Mouse (Mus musculus): ENCODE data around the gene P4hb.
"Not testable (repeated sequence)": the region's sequence is repeated elsewhere in the genome, so short reads cannot be mapped to it uniquely, and the experiment has no call there.

P4hb gene

DNA sequence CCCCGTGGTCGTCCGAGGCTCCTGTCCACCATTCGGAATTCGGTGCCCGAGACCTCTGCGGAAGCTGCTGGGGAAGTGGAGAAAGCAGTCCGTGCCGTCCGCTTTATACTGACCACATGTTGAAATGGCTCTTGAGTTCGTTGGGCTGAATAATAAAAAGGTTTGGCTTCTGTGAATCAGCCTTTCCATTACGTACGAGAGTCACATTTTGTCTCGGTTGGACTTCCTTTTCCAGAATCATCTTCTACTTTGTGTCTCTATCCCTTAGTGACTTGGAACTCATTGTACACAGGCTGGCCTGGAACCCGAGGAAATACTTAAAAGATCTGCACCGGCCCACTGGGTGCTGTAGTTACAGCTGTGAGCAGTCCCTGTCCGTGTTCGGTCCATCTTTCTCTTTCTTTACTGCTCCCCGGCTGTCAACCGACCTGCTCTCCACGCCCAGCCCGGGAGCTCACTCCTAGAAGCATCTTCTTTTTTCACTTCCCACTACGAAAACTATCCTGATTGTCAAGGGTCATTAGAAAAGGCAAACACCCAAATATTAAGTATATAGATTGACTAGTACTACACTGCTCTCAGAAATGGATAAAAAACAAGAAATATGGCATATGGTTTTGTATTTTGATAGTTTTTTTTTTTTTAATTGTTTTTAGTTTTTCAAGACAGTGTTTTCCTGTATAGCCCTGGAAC, 678 bp upstream of the P4hb start:
- in situ Hi-C loops (cut with MboI, MseI) = no loop called here

DNA sequence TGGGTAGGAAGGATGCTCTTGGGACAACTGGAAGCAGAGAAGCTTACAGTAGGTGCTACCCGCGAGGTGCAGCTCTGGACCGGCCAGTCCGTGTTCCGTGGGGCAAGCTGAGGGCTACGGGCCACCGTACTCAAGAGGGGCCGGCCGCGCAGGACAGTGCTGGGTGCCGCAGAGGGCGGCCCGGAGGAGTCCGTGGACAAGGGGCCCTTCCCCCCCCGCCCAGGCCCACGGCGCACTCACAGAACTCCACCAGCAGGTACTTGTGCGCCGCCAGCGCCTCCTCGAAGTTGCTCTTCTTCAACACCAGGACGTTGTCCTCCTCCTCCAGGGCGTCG, 669 bp downstream of the P4hb start:
- in situ Hi-C loops (cut with MboI, MseI) = no loop called here

- in situ Hi-C loops (cut with MboI, MseI) = no loop called here
Measured at GRCm38 (mm10) chr11:120571754-120572416, 1.2 kb downstream of the P4hb start.

GRCm38 (mm10) chr11:120571122-120571521, 1.9 kb downstream of the P4hb start:
- in situ Hi-C loops (cut with MboI, MseI) = no loop called here

GRCm38 (mm10) chr11:120568324-120568723, 4.7 kb downstream of the P4hb start:
- in situ Hi-C loops (cut with MboI, MseI) = no loop called here

DNA sequence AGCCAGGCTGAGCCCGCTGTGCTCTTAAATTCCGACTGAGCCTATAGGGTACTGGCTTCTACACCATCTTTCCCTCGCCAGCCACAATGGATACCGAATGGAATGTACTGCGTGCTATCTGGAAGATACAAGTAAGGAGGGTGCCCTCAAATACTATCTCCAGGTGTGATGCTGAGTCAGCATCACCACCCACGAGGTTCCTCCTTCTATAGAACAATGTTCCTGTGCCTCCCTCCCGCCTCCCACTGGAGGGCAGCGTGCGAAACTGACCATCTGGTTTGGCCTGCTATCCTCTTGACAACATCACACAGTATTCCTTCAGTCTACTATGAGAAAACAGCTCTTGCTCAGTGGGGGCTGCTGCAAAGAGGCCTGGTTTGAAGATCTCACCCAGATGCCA, 7.9 kb downstream of the P4hb start:
- in situ Hi-C loops (cut with MboI, MseI) = no loop called here

- in situ Hi-C loops (cut with MboI, MseI) = loop anchor here (5.0 kb wide), 1 partner anchor 51 kb away; no protein-coding TSS in a partner anchor
Measured at GRCm38 (mm10) chr11:120562949-120563348, 10.1 kb downstream of the P4hb start.

- in situ Hi-C loops (cut with MboI, MseI) = loop anchor here (5.0 kb wide), 1 partner anchor 49 kb away; no protein-coding TSS in a partner anchor
Measured at GRCm38 (mm10) chr11:120560952-120561728, 11.9 kb downstream of the P4hb start.

DNA sequence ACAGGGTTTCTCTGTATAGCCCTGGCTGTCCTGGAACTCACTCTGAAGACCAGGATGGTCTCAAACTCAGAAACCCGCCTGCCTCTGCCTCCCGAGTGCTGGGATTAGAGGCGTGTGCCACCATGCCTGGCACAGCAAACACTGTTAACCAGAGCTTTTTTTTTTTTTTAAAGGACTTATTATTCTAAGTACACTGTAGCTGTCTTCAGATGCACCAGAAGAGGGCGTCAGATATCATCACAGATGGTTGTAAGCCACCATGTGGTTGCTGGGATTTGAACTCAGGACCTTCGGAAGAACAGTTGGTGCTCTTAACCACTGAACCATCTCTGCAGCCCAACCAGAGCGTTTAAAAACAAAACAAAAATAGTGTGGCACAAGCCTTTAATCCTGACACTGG, 14.2 kb downstream of the P4hb start:
- in situ Hi-C loops (cut with MboI, MseI) = not testable (repeated sequence)

- in situ Hi-C loops (cut with MboI, MseI) = no loop called here
Measured at GRCm38 (mm10) chr11:120555260-120555659, 17.8 kb downstream of the P4hb start.

DNA sequence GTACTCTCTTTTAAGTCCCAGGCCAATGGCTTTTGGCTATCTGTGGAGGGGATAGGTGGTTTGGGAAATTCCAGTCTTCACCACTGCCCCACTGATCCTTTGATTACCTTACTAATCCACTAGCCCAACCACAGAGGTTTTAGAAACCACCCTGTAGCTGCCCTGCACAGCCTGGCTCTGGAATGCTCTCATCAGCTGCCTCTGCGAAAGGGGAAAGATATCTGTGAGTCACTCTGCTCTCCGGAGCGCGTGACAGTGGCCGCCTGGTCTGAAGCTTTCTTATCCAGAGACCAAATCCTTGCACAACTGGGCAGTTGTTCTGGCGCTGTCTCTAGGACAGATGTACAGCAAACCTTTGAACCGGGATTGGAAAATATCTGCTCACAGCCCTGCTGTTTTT, 18.2 kb downstream of the P4hb start:
- in situ Hi-C loops (cut with MboI, MseI) = no loop called here

DNA sequence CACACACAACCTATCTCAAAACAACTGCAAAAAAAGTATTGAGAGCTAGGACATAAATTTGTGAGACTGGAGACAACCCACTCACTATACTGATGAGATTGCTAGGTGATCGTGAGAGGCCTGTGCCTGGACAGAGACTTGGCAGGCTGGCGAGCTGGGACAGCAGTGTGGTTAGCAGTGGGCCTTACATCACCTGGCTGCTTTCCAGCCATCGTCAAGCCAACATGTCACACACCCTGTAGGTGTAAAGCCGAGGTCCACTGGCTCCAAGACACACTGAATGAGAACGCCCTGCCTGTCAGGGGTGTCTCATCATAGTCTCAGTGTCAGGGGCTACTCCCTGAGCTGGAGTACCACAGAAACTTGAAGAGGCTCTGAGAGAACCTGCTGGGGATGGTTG, 20.3 kb downstream of the P4hb start:
- in situ Hi-C loops (cut with MboI, MseI) = no loop called here

DNA sequence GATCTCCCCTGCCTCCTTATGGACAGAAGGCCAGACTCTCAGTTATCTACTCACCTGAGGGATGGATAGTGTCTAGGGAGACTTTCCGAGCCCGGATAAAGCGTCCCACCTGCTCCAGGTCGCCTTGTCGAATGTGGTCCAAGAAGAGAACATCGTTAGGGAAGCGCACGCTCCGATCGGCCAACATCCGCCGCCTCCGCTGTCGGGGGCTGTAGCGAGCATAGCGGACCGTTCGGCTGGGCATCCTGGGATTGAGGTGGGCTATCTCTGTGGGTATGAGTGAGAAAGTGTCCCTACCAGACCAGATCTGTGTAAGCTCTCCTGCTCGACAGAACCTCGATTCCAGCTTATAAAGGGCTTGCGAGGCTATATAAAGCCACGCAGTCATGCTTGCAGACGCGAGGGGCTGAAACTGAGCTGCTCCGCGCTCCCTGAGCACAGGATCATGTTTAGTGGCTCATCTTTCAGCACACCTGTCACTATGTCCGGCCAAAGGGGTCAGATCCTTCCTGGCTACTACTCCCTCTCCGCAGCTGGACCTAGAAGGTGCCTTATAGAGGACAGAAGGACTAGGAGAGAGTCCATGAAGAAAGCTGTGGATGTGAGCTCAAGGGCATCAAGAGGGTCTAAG, 22.1 kb downstream of the P4hb start, which contains the start of gene Ppp1r27:
Gene Ppp1r27, minus strand, starts transcription at position 323 of the 631 bp plus-strand sequence.
- in situ Hi-C loops (cut with MboI, MseI) = no loop called here

DNA sequence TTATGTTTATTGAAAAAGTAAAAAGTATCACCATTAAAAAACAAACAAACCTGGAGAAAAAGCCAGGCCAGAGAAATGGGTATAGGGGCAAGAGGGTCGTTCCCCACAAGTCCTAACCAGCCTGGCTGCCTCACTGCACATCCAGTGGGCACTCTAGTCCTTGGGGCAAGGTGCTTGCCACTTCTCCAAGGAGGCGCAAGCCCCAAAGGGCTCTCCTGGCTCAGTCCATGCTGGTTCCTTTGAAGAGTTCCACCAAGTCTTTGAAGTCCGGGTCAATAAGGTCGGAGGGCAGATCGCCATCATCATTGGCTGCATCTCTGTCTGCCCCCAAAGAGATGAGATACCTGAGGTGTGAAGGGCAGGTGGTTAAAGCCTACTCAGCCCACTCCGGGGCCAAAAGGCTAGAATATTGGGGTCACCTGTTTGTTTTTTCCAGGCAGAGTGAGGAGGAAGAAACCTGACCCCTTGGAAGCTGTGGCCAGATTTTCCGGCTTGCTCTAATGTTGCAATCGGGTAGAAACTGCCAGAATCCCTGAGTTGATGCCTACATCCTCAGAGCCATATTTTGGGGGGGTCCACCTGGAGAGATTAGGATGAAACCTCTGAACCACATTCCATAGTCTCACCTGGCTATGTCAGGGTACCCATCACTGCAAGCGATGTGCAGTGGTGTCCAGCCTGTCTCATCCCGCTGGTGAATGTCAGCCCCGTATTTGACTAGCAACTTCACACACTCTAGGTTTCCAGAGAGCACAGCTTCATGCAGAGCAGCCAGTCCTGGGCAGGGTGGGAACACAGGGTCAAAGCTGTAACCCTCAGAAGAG, 22.9 kb downstream of the P4hb start:
- in situ Hi-C loops (cut with MboI, MseI) = no loop called here

GRCm38 (mm10) chr11:120549168-120549945, 23.7 kb downstream of the P4hb start, which contains the start of gene Mcrip1:
Mcrip1 (minus strand) TSS chr11:120549727.
- in situ Hi-C loops (cut with MboI, MseI) = no loop called here

DNA sequence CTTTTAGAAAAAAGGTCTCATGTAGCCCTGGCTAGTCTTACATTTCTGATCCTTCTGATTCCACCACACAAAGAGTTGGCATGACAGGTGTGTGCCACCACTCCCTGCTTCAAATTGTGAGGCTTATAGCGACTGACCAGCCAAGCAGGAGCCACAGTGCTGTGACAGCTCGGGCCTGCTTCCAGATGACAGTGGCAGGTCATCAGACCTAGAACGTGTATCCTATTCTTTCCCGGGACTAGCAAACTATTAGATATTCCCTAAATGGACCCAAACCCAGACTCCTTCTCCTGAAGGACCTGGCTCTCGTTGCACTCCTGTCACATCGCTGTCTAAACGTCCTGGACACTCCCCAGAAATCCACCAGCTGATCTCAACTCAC, 24.3 kb downstream of the P4hb start:
- in situ Hi-C loops (cut with MboI, MseI) = no loop called here

DNA sequence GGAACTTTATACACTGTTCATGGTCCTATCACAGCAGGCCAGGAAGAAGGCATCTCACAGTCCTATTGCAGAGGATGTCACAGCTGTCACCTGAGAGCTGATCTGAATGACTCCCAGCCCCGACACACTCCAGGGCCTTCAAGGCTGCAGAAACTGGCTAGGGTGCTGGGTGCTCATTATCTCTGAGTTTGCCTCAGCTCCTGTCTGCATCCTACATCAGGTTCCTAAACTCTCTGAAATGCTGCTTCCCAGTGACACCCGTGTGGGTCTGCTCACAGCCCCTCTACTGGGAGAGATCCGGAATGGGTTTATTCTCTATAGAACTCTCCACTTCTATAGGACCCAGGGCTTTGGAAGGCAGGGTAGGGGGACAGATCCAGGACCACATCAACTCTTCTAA, 24.8 kb downstream of the P4hb start:
- in situ Hi-C loops (cut with MboI, MseI) = no loop called here

DNA sequence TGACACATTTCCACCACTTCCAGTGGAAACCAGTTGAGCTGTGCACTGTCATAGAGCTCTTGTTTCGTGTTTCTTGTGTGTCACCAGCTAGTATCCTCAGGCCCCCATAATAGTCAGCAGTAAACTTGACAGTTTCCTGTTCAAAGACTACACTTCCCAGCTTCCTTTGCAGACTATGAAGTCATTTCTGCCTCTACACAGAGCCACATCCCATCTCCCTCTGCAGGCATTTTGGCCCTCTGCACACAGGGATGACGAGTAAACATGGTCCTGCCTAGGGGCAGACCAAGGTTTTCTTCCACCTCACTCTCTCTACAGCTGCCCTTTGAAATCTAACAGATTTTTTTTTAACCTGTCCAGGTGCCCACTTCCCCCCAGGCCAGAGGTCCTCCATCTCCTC, 25.6 kb downstream of the P4hb start:
- in situ Hi-C loops (cut with MboI, MseI) = no loop called here

DNA sequence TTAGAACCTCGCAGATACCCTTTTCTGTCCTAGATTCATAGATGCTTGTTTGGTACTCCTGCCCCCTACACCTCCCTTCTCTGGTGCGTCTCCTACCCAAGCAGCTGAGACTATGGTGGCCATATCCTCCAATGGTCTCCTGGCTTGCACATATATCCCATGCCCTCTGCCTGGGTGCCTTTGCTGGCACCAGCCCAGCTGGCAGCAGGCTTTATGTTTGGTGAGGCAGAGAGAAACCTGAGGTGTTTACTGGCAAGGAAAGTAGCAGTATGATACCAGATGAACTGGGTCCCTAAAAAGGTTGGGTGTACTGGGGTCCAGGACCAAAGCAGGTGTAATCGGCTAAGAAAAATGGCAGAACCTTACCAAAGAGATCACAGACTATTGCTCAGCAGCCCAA, 27.1 kb downstream of the P4hb start:
- in situ Hi-C loops (cut with MboI, MseI) = no loop called here

GRCm38 (mm10) chr11:120542376-120542775, 30.7 kb downstream of the P4hb start:
- in situ Hi-C loops (cut with MboI, MseI) = no loop called here
